Mouse (Mus musculus): Measurements from ENCODE around the gene Fcgr4.
"Not testable (repeated sequence)": the region's sequence is repeated elsewhere in the genome, so short reads cannot be mapped to it uniquely, and the experiment has no call there.

The Fcgr4 gene

DNA sequence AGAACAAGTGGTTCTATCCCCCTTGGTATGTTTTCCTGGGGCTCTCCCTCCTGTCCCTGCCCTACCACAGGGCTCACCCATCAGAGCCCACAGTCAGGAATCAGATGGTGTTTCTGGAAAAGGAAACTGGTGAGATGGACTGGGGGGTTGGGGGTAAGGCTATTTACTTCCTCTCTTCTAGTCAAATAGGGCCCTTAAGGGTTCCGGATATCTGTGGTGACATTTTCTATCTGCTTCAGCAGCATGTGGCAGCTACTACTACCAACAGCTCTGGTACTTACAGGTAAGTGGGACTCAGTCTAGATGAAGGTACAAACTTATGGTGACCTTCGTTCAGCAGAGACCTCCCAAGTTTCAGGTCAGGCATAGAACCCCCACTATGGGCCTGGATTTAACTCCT is at the start of gene Fcgr4:
TSS of gene Fcgr4 (plus strand) at position 184 of the 400 bp plus-strand sequence.
- DNase-seq: no peak

DNA sequence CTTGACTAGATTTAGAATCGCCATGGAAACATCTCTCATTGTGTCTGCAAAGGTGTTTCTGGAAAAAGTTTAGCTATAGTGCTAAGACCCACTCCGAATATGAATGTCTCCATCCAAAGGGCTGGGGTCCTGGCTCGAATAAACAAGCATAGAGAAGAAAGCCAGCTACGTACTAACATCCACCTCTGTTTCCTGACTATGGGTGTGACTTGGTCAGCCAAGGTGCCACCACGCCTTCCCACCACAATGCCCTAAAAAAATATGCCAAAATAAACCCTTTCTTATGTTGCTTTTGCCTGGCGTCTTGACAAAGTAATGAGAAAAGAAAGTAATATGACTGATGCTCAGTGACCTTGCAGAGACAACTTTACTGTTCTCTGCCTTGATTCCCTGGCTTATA is 46.2 kb upstream of the Fcgr4 start:
- DNase-seq: no peak

DNA sequence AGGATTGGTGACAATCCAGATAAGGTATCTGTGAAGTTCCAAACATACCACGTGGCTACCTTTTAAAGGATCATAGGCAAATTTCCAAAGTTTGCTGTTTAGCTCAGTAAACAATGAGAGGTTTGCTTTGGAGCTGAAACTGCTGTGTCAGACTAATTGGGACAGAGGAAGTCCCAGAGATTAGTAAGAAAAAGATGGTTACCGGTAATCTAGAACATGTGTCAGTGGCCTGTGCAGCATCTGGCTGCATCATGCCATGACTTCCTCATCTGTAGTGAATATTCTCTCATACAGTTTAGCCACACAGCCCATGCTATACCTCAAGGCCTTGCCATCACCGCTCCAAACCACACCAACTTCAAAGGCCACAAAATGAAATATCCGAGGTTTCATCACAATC is 45.8 kb upstream of the Fcgr4 start:
- no peak for DNase-seq

DNA sequence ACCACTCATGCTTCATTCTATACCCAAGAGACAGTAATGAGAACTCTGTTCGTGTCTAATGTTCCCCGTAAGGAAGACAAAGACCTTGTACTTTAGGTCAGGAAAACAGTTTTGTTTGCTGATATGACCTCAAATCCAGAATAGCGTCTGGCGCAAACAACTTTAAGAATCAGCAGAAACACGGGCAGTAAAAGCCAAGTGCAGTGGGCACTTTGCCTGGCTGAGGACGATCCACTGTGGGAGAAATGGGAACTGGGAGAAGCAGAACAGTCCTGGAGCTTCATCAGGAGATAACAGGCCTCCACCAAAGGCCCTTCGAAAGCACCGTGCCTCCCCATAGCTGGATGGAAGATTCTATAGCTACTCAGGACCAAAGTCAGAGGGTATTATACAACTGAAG is 44.5 kb upstream of the Fcgr4 start:
- DNase-seq: no peak

DNA sequence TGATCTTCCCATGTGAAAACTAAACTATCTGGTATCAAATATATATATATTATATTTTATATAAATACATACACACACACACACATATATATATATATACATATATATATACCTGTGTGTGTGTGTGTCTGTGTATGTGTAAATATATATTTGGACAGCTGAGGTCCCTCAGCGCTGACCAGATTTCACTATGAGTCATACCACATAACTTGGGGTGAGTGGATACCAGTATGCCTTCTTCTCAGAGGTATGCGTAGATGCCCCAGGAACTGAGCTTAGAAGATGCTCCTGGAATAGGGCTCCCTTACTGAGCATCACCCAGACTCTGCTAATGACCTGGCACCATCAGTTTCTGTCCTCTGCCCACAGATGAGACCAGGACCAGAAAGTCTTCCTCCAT is 44.0 kb upstream of the Fcgr4 start:
- DNase-seq: no peak

DNA sequence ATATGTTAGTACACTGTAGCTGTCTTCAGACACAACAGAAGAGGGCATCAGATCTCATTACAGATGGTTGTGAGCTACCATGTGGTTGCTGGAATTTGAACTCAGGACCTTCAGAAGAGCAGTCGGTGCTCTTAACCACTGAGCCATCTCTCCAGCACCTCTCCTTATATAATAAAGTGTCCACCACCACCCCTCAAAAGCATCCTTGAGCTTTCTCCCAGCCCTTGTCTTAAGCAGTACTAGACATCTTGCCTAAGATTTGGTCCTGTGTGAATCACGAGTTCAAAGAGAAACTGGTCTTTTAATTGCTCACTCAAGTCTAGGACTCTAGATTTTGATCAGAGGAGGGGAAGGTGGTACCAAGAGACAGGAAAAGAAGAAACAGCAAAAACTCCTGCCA is 43.4 kb upstream of the Fcgr4 start:
- DNase-seq: not testable (repeated sequence)

DNA sequence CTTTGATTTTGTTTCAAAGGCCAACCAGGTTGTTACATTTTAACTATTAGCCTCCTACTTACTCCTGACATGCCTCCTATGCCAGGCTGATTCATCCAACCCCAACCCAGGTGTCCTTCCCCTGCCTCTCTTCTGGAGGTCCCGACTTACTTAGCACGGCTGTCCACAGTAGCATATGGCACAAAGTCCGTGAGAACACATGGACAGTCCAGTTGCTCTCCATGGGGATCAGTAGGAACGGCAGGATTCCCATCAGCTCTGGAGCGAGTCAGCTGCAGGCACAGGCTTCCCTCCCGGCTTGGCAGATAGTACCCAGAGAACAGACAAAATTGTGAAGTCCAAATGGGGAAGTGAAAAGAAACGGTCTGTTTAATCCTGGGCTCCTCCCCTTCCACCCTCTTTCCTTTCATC is 43.0 kb upstream of the Fcgr4 start:
- DNase-seq: peak; percentile 36 to 42

DNA sequence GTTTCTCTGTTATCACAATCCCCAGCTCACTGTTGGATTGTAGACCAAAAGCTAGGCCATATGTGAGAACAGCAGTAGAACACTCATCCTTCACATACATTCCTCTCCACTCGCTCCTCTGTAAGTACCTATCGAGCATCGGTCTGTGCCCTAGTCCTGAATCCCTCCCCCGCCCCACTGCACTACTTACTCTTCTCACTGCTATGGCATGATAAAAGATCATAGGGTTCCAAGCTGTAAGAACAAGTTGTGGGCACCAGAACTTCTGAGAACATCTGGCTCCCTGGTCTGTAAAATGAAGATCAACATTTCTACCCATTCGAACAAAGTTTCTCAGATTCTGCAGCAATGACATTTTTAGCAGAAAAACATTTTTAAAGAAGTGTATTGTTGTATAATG is 42.3 kb upstream of the Fcgr4 start, which contains the start of gene Fcgr2b:
TSS of gene Fcgr2b (minus strand) at position 101 of the 400 bp plus-strand sequence.
- no peak for DNase-seq

DNA sequence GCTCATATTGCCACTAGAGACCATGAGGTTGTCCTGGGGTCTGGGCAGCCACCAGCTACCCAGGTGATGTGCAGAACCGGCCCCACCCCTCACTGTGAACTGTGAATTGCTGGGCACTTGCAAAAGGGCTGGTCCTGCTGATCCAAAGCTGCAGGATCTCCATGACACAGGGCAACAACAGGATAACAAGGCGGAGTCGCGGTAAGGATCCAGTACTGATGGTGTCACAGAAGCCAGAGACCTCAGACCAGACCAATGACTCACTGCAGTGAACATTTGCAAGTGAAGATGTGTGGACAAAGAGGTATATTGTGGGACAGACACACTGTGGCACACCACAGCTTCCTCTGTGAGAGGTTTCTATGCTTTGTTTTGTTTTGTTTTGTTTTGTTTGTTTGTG is 40.1 kb upstream of the Fcgr4 start:
- DNase-seq: no peak

DNA sequence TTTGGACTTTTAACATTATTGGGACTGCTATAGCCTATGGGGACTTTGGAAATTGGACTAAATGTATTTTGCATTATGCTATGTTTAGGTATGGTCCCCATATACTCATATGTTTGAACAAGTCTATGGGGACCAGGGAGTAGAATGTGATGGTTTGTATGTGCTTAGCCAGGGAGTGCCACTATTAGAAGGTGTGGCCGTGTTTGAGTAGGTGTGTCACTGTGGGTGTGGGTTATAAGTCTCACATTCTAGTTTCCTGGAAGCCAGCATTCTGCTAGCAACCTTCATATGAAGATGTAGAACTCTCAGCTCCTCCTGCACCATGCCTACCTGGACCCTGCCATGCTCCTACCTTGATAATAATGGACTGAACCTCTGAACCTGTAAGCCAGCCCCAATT is 37.0 kb upstream of the Fcgr4 start:
- not testable (repeated sequence) for DNase-seq

DNA sequence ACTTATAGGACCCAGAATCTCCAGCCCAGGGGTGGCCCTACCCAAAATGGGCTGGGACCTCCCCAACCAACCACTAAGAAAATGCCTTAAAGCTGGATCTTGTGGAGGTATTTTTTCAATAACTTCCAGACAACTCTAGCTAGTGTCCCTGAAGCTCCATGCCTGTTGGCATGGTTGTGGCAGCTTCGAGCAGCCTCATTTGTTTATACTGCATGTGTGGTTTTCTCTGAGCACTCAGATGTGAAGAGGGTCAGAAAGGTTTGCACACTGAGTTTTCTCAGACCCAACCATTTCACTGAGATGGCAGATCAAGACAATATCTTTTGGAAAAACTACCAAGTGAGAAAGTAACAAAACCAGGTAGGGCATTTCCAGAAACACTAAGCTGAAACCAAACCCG is 36.4 kb upstream of the Fcgr4 start:
- no peak for DNase-seq

DNA sequence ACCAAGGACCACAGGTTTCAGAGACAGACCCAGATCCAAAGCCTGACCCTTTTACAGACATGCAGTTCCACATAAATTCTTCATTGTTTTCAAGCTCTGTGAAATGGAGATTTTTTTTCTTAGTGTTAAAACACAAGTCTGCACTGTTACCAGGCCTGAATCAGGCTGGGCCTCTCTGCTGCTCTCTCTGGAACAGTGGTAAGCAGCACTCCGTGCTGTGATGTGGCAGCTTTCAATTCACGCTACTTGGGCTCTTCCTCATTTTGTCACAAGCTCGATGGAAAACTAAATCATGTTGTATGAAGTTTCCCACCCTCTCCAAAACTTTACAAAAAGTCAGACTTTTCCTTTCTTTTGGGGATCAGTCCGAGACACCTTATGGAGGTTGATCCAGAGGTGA is 35.7 kb upstream of the Fcgr4 start:
- DNase-seq: no peak

DNA sequence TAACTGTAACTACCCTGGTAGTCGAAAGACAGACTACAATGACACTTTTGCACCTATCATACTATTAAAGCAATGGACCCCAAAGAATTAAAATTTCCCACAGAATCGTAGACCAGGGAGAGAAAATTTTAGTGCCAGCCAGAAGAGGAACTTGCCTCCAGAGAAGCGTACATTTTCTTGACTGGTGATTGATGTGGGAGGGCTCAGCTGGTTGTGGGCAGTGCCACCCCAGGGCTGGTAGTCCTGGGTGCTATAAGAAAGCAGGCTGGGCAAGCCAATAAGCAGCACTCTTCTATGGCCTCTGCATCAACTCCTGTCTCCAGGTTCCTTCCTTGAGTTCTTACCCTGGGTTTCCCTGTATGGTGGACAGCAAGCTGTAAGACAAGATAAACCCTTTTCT is 33.6 kb upstream of the Fcgr4 start:
- DNase-seq: no peak

DNA sequence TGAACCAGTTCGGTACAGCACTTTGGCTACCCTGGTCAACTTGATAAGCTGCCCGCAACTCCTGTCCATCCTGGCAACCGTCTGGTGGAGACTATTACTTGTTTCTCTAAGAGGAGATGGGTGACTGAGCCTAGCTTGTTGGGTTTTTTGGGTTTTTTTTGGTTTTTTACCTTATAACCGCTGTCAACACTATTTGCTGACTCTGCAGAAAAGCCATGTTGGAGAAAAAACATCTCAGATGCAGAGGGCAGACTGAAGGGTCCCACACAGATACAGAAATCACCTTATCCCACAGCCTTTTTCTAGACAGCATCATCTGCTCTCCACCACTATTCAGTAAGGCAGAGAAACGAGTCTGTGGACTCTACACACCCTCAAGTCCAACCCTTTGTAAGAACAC is 32.9 kb upstream of the Fcgr4 start:
- no peak for DNase-seq

DNA sequence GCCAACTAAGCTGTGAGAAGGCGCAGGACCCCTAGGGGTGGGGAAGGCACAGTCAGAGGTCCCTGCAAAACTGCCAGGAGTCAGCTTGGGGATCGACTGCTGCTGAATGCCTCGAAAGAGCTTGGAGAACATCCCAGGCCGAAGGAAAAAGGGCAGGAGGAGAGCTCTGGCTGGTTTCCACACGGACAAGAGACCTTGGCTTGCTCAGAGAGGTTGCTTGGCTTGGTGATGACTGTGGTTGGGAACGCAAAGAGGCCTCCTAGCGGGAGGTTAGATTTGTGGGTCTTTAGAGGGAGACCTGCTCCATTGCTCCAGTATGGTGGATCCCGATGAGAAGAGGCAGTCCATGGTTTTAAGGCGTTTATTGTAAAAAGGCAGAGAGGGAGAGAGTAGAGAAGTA is 29.1 kb upstream of the Fcgr4 start:
- peak; percentile 61 to 68 for DNase-seq

DNA sequence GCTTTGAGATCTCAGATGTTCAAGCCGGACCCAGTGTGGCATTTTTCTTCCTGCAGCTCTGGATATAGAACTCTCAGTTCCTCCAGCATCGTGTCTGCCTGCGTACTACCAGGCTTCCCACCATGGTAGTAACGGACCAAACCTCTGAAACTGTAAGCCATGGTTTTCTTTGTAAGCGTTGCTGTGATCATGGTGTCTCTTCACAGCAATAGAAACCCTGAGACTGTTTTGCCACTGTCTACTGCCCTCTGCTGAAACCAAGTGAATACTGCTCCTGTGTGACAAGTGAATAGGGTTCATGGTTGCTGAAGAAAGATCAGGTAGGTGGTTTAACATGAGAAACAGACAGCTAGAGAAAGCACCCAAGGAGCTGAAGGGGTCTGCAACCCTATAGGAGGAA is 26.2 kb upstream of the Fcgr4 start:
- peak; percentile 64 to 66 for DNase-seq

DNA sequence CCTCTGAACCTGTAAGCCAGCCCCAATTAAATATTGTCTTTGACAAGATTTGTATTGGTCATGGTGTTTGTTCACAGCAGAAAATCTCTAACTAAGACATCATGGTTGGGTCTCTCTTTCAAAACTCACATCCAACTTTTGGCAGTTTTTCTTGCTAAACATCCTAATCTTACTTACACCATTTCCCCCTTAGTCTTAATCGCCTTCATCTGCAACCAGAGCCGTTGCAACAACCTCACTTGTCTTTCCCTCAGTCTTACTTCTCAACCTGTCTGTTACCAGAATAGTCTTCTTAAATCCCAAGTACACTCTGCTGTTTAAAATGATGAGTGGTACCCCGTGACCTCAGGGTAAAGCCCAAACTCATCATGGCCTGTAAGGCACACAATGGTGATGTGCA is 22.7 kb upstream of the Fcgr4 start:
- no peak for DNase-seq

DNA sequence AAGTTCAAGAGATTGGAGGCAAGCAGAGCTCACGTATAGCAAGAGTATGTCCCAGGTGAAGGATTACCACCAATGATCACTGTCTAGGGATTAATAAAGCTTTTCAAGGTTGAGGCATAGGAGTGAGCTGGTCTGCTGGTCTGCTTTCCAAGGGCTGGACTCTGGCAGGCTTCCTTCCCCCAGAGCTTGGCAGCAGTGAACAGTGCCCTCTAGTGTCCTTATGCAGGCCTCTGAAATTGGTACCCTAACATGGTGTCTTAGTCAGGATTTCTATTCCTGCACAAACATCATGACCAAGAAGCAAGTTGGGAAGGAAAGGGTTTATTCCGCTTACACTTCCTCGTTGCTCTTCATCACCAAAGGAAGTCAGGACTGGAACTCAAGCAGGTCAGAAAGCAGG is 22.0 kb upstream of the Fcgr4 start:
- peak; percentile 80 to 85 for DNase-seq

DNA sequence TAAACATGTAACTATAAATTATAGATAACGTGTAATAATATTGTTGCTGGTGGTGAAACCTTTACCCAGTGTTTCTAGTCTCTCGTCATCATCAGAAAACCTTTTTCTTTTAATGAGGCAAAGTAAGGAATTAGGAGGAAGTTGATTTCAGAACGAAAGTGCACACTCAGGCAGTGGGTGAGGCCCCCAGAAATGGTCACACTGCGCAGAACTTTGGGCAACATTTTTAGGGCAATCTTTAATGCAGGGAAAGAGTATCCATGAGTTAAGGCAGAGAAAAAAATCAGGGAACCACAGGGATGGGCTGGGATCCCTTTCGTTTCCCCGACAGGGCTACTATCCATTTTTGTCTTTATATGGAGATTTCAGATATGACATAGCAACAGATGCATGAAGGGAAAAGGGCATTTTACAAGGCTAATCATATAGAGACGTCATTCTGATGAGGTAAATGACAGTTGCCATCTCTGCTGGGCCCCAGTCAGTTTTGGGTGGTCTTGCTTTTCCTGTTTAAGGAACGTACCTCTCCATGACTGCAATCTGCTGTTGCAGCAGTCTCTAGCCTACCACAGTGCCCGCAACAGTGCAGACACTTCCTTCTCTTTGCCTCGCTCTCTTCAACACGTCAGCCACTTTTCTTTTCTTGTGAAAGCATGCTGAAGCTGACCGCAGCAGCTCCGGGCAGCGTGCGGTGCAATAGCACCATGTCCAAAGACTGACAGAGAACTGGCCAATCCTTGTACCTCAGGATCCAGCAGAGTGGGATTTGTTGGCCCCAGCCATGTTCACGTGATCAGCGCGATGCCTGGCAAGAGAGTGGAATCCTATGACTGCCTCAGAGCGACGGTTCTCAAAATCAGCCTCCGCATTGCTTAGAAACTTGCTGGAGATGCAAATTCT is 20.7 kb upstream of the Fcgr4 start:
- DNase-seq: peak; percentile 64 to 65

DNA sequence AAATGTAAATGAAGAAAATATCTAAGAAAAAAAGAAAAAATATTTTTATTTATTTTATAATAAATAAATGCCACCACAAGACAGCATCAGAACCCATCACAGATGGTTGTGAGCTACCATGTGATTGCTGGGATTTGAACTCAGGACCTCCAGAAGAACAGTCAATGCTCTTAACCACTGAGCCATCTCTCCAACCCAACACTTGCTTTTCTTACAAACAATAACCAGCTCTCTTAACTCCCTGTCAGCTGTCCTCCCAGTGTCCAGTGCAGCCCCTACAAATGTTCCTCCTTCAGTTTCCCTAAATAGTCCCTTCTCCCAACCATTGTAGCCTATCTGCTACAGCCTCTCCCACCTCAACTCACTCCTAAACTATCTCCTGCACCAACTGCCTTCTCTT is 18.9 kb upstream of the Fcgr4 start:
- no peak for DNase-seq

DNA sequence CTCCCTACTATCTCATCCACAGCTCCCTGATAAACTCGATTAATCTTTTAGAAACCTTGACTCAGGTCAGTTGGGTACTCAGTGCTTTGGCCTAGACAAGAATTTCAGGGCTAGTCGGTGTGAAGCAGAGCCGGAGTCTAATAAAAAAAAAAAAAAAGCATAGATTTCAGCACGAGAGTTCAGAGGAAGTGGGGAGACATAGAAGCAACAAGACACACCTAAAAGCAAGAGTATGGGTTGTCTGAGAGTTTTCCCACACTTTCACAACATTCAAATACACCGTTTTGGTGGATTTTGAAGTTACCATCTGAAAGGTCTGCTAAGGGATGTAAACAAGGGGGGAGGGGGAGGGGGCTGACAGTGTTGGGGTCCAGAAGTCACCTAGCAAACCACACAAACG is 13.6 kb upstream of the Fcgr4 start:
- DNase-seq: no peak

DNA sequence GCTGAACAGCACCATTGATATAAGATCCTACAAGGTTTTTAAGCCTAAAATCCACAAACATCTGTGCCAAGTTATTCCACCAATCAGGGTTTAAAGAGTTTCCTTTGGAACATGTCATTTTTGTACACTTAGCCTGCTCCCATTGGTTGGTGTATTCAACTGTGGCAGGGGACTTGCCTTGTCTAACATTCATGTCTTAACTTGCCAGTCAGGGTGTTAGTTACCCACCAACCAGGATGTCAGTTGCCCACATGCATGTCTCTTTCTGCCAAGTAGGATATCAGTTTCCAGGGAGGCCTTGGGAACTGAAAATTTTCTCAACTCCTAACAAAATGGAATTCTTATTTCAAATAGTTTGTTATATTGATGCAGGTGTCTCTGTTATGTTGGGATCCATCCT is 13.1 kb upstream of the Fcgr4 start:
- no peak for DNase-seq

DNA sequence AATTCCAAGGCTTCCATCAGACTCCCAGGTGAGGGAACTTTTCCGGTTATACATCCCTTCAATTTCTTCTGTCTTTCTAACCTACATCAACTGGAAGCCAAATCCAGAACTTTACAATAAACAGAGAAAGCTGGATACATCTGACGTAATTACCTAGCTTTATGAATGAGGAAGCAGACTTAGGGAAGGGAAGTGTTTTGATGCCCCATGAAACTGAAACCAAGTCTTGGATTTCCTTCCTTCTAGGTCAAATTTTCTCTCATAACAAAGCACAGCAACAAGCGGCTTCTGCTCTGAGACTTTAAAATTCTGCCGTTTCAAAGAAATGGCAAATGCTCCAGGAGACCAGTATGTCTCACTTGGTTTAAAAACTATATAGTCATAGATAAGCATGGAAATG is 12.4 kb upstream of the Fcgr4 start:
- no peak for DNase-seq

DNA sequence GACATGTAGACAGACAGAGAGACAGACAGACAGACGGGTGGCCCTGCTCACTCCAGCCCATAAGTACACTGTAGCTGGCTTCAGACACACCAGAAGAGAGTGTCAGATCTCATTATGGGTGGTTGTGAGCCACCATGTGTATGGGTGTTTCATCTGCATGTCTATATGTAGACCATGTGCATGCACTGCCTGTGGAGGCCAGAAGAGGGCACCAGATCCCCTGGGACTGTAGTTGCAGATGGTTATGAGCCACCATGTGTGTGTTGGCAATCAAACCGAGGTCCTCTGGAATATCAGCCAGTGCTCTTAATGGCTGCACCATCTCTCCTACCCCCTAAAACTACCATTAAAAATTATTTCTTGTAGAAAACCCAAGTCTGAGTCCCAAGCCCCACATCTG is 11.8 kb upstream of the Fcgr4 start:
- DNase-seq: peak in 1 of 2 experiments; percentile 23

DNA sequence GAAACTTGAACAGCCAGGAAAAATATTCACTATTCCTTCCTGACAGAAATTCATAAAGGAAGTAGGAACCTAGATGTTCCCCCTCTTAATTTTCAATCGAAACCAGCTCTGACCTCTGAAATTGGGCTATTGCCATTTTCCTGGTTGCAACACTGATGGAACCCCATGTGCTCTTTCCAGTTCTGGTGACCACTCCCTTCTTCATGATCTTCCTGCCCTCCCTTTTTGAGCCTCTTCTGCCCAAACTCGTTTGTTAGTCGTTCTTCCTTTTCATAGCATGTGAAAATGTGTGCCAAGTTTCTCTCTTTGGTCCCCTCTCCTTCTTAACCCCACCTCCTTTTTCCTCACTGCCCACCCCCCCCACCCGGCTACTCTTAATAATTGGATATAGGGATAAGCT is 7.0 kb upstream of the Fcgr4 start:
- no peak for DNase-seq
